ENCODE assay signal across 13 mouse cellular contexts in the genomic region with DNA sequence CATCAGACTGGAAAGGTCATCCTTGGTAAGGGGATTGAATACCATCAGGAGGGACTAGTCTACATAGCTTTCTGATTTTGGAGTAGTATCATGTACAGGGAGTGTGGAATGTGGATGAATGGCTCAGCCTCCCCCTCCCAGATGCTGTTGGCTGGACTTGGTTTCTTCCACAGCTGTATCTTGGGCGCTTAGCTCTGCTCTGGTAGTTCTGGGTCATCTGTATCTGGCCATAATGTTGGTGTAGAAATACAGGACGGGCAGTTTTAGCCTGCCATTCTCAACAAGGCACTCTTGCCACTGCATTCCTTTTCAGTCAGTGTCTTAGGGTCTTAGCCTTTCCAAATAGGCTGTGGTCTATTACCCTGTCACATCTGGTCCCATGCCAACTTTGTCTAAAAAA.
"Had no signal": no experiment of that assay in that cellular context is flagged by ENCODE, and none has a peak within 500 bp of the region (broad histone marks: within the 10 kb centered on the region; RNA-seq: fewer than 3 reads in every experiment).

No protein-coding gene starts in this region.

- DNase-seq: kidney, adult 9 months; kidney, postnatal 14 days; thymus, postnatal 4 days had no signal

- H3K36me3 ChIP-seq: midbrain, embryonic 15.5 days had no signal

- H3K9ac ChIP-seq: liver, embryonic 15.5 days; lung, embryonic 15.5 days; midbrain, embryonic 15.5 days; neural tube, embryonic 12.5 days had no signal

- H3K27me3 ChIP-seq: liver, embryonic 15.5 days; lung, embryonic 15.5 days; megakaryocyte, embryonic 14.5 days; midbrain, embryonic 15.5 days; neural tube, embryonic 12.5 days had no signal

- H3K9me3 ChIP-seq: limb, embryonic 10.5 days; liver, embryonic 15.5 days; lung, embryonic 15.5 days; midbrain, embryonic 15.5 days; neural tube, embryonic 12.5 days had no signal

- ATAC-seq: midbrain, embryonic 15.5 days had no signal

- H3K4me2 ChIP-seq: liver, embryonic 11.5 days; liver, embryonic 15.5 days; lung, embryonic 15.5 days; midbrain, embryonic 11.5 days; midbrain, embryonic 15.5 days; neural tube, embryonic 12.5 days had no signal

- H3K4me3 ChIP-seq: limb, embryonic 10.5 days; liver, embryonic 15.5 days; lung, embryonic 15.5 days; midbrain, embryonic 15.5 days; neural tube, embryonic 12.5 days had no signal

- H3K27ac ChIP-seq: limb, embryonic 10.5 days; liver, embryonic 15.5 days; lung, embryonic 15.5 days; macrophage; midbrain, embryonic 15.5 days; neural tube, embryonic 12.5 days; stomach, postnatal 0 days had no signal
